Mouse (Mus musculus): ENCODE data around the gene Gm10228. TPM values are rescaled to one million over a fixed set of nuclear protein-coding genes. Genes with fewer than 3 reads are reported as not detected.
"Not testable (repeated sequence)": the region's sequence is repeated elsewhere in the genome, so short reads cannot be mapped to it uniquely, and the experiment has no call there.

Gene Gm10228
- total RNA-seq (2022), result not detected

- not testable (repeated sequence) for DNase-seq
These were observed at the start of gene Gm10228 for GRCm38 (mm10) chr16:89041372-89041771. Gene Gm10228 (minus strand): TSS chr16:89041472.

GRCm38 (mm10) chr16:89071041-89071440 is 29.8 kb upstream of the Gm10228 start:
- DNase-seq, result not testable (repeated sequence)

GRCm38 (mm10) chr16:89063902-89064301 is 22.6 kb upstream of the Gm10228 start, which contains the start of gene 1110025L11Rik:
Gene 1110025L11Rik (minus strand): TSS chr16:89064002.
- not testable (repeated sequence) for DNase-seq

- DNase-seq, result no peak
These were observed 6.5 kb upstream of the Gm10228 start, which contains the start of gene Krtap6-5 for GRCm38 (mm10) chr16:89047783-89048182. Gene Krtap6-5 (minus strand): TSS chr16:89047883.

- DNase-seq, result not testable (repeated sequence)
These were observed 9.9 kb downstream of the Gm10228 start, which contains the start of gene Krtap6-1 for GRCm38 (mm10) chr16:89031399-89031798. Gene Krtap6-1 (plus strand): TSS chr16:89031699.

- DNase-seq, result not testable (repeated sequence)
These were observed 26.3 kb downstream of the Gm10228 start, which contains the start of gene Gm10229 for GRCm38 (mm10) chr16:89014984-89015383. Gene Gm10229 (plus strand): TSS chr16:89015284.

- DNase-seq, result no peak
These were observed 27.3 kb downstream of the Gm10228 start for GRCm38 (mm10) chr16:89013973-89014372.

- no peak for DNase-seq
These were observed 30.6 kb downstream of the Gm10228 start, which contains the start of gene Krtap22-2 for GRCm38 (mm10) chr16:89010659-89011058. Gene Krtap22-2 (minus strand): TSS chr16:89010759.

Other genes with a start within 250 kb of the Gm10228 start
- gene Gm20741, start 229.3 kb downstream of the Gm10228 start, total RNA-seq (2022), result not detected
- not detected for gene Krtap15, start 221.3 kb downstream of the Gm10228 start, total RNA-seq (2022)
- gene Krtap14, start 215.3 kb downstream of the Gm10228 start, total RNA-seq (2022), result not detected
- gene Krtap19-1, start 172.1 kb downstream of the Gm10228 start, total RNA-seq (2022), result not detected
- gene Krtap19-2, start 167.2 kb downstream of the Gm10228 start, total RNA-seq (2022), result not detected
- gene Krtap19-3, start 163.4 kb downstream of the Gm10228 start, total RNA-seq (2022), result not detected
- gene Krtap19-4, start 156.4 kb downstream of the Gm10228 start, total RNA-seq (2022), result not detected
- not detected for gene Krtap19-5, start 145.0 kb downstream of the Gm10228 start, total RNA-seq (2022)
- gene Krtap19-9b, start 109.2 kb downstream of the Gm10228 start, total RNA-seq (2022), result not detected
- not detected for gene Krtap16-3, start 78.6 kb downstream of the Gm10228 start, total RNA-seq (2022)
- gene Krtap22-2, start 30.7 kb downstream of the Gm10228 start, total RNA-seq (2022), result not detected
- not detected for gene Gm10229, start 26.2 kb downstream of the Gm10228 start, total RNA-seq (2022)
- gene Krtap6-1, start 9.8 kb downstream of the Gm10228 start, total RNA-seq (2022), result not detected
- not detected for gene Krtap6-5, start 6.4 kb upstream of the Gm10228 start, total RNA-seq (2022)
- gene 1110025L11Rik, start 22.5 kb upstream of the Gm10228 start, total RNA-seq (2022), result not detected
- not detected for gene Krtap6-3, start 42.5 kb upstream of the Gm10228 start, total RNA-seq (2022)
- gene Gm6358, start 99.4 kb upstream of the Gm10228 start, total RNA-seq (2022), result not detected
- gene Gm10061, start 109.6 kb upstream of the Gm10228 start, total RNA-seq (2022), result not detected
- gene Gm9789, start 116.5 kb upstream of the Gm10228 start, total RNA-seq (2022), result not detected
- not detected for gene Gm7735, start 128.0 kb upstream of the Gm10228 start, total RNA-seq (2022)
- gene 1110057P08Rik, start 133.3 kb upstream of the Gm10228 start, total RNA-seq (2022), result not detected
- gene Krtap20-2, start 164.4 kb upstream of the Gm10228 start, total RNA-seq (2022), result not detected